Mouse (Mus musculus) induced T-regulatory cell, adult 2 months (primary cell): Measurements from ENCODE around the gene Gm1043.
A peak's percentile ranks its signal among the peaks of the same experiment; 100 is the strongest.

Experiments
- DNase-seq: peaks from one replicate; pipeline ENCODE4 v3.0.0-alpha.2; 2012; ENCODE audit warnings: low read depth

The Gm1043 gene

DNA sequence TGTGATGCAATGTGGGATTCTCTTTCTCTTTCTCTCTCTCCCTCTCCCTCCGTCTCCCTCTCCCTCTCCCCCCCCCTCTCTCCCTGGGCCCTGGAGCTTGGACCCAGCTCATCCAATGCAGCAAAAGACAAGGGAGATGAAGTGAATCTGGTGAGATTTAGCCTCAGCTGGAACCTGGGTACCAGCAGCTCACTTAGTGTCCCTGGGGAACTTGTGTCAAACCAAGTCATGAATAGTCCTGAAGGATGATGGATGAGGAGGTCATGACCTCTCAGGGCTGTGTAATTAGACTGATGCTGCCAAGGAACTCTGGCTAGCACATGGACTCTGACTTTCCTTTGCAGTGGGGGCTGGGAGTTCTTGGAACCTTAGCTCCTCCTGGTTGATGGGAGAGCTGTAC, 117.1 kb downstream of the Gm1043 start:
- no peak for DNase-seq

DNA sequence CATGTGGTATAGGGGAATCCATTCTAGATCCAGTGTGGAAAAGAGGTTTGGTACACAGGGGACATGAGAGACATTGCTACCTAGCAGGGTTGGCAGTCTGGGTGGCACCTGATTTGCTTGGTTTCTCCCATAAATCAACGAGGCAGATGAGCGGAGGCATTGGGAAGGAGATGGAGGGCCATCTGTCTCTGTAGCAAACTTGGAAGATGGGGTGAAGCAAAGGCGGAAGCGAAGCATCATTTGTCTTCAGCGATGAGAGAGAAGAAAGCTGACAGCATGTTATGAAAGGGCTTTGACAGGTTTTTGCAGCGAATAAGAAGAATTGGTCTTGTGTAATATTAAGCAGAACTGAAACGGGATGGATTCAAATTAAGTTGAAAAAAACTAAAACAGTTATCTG, 119.7 kb downstream of the Gm1043 start:
- DNase-seq, result no peak

DNA sequence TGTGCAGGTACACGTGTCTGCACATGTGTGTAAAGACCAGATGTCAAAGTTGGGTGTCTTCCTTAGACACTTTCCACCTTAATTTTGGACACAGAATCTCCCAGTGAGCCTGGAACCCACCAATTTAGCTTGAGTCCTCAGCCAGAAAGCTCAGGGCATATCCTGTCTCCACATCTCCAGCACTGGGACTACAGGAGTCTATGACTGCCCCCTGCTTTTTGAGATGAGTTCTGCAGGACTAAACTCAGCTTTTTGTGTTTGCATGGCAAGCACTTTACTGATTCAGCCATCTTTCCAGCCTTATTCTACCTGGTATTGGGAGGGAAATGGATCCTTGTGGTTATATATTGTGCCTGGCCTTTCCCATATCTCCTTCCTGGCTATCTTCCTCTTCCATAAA, 120.2 kb downstream of the Gm1043 start:
- peak; percentile 6 for DNase-seq

DNA sequence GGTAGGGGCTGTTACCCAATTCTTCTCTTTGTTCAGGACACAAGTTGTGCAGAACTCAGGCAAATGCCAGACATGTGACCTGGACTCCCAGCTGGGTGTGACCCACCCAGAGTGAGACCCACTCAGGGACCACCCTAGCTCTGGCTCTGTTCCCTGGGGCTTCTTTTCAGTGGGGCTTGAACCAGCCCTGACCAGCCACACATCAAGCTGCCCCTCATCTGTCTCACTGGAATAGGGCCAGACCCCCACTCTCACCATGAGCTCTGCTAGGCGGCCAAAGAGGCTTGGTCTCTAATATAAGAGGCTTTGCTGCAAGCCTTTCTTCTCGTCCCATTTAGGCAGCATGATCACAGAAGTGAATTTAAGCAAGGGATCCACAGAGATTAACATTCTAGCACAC, 121.2 kb downstream of the Gm1043 start:
- DNase-seq, result no peak

DNA sequence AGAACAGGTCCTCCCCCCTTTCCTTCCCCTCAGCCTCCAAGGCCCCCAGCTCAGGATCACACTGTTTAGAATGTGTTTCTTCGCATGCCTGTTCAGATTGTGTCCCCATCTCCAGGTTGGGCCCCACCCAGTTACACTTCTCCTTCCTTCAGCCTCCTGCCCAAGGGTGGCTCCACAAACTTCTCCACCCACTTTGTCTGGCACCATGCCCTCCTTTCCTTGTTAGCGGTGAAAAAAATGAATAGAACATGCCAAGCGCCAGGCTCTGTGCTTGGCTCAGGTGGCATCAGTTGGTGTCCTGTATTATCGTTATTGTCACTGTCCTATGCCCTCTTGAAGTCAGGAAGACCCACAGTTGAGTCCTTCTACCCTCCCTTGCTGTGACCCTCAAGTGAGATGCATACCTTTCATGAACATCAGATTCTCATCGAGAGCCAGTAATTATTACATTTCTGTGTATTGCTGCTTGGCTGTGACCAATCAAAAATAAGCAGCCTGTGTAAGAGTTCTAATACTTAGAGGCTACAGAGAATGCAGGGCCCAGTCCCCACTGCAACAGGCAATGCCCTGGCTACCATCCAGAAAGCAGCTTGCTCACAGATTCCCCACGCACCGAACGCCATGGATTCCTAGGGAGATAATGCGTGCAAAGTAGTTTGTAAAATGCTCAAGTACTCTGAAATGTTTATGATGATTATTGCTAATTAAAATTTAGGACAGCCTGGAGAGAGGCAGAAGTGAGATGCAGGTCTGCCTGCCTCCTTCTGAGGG, 128.0 kb downstream of the Gm1043 start:
- DNase-seq, result no peak

DNA sequence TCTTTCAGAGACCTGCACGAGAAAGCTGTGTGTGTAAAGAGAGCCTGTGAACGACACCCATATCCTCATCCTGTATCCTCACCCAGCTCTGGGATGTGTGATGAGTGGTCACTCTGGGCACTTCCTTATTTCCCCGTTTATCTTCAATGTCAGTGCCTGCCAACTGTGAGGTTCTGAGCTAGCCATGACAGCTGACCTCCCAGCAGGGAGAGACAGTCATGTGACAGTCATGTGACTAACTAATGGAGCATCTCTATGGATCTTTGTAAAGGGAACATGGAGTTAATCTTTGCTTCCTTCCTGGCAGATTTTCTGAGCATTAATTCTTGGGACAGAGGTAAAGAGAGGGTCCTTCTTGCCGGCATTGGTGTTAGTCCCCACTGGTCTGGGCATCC, 128.5 kb downstream of the Gm1043 start:
- no peak for DNase-seq

DNA sequence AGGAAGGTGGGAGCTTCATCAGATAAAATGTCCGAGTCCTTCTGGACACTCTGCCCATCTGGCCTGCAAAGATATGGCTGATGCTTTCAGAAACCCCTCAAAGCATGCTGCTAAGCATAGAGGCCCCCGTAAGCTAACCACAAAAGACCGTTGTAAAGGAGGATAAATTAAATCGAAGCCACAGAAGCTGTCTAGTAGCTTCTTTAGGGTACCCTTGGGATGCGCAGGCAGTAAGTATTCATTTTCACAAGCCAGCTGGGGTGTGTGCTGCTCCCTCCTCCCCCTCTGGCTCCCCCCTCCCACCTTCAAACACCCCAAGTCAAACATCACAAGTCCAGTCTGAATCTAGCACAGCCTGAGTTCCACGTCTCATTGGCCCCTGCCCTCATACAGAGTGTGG, 129.4 kb downstream of the Gm1043 start:
- no peak for DNase-seq

DNA sequence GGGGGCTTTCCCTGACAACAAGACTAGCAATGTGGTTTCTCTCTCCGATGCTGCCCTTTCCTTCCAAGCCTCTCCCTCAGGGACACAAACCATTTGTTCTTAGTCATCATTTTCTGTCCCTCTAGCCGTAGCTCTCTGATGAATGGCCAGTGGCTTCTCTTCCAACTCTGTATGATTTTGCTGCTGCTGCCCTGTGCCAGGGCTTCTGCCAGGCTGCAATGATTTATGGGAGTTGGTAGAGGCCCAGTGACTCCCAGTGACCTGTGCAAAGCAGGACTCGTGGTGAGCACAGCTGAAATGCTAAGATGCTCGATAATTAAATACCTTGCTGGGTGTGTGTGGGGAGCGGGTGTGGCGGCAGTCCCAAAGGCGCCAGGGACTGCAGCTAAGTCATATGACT, 130.1 kb downstream of the Gm1043 start:
- DNase-seq, result no peak

DNA sequence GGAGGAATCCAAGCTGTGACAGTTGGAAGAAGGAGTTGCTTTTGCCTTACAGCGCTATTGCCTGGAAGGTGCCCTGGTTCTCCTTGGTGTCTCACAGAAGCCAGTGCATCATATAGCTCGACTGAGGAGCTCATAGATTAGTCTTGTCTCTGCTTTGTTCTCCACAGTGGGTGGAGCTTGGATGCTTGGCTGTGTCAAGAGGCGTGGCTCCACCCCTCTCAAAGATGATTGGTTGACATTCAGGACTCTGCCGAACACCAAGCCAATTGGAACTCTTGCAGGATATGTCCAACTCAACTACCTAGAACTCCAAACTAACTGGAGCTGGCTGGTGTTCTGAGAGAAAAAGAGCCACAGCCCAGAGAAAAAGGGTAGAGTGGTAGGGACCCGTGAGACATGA, 134.4 kb downstream of the Gm1043 start:
- DNase-seq, result no peak

DNA sequence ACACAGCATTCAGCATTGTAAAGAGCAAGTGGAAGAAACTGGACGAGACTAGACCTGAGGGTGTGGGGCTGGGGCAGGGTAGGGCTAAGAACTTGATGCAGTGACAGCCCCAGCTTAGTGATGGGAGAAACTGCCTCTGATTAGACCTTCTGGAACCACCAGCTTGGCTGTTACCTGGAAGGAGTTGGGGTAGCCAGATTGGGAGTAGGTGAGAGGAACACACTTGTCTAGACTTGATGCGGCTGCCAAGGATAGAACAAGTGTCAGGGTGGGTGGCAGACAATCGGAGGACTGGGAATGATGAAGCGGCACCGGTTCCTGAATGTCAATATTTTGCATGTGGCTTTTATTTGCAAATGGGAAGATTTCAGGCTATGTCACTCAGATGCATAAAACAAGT, 135.4 kb downstream of the Gm1043 start:
- no peak for DNase-seq

DNA sequence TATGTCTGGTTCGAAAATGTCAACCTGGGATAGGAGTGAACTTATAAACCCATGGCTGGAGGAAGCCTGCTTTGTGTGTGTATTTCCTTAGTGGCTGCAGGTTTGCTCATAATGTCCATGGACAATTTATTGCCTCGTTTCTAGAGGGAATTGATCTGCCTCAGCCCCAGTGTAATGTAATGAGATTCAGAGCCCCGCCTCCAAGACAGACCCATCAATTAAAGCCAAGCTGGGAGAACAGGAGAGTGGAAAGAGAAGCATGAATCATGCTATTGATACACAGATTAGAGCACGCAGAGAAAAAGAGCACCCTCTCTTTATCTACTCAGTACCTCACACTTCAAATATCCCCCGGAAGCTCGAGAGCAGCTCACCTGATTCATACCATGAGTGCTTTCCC, 136.4 kb downstream of the Gm1043 start:
- no peak for DNase-seq

DNA sequence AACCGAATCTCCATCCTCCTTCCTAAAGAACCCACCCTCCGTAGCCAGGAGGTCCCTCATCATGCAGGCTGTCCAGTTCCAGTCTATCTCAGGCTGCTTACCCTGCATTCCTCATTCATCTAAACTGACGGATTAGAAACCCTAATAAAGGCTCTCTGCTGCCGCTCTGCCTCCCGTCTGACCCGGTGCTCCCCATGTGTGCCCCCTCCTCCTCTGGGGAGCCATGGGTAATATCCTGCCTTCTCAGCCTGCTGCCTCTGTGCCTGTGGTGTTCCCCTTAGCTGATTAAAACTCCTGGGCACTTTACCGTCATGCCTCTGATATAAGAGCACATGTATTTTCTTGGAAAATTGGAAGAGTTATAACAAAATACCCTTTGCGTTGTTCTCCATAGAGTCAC, 137.1 kb downstream of the Gm1043 start:
- no peak for DNase-seq

DNA sequence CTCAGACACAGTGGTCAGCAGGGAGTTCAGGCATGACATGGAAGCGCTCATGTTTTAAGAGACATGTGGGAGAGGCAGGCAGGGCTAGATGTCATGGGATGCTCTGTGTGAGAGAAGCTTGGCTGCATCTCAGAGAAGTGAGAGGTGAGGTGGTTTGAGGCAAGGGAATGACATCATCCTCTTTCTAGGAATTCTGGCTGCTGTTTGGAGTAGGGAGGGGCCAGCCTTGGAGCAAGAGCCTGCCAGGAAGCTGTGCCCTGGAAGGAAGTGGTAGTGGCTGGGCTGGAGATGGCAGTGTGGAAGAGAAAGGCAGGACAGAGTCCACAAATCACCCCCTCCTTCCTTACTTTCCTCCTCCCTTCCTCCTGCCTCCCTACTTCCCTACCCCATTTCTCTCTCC, 140.5 kb downstream of the Gm1043 start:
- DNase-seq, result no peak

DNA sequence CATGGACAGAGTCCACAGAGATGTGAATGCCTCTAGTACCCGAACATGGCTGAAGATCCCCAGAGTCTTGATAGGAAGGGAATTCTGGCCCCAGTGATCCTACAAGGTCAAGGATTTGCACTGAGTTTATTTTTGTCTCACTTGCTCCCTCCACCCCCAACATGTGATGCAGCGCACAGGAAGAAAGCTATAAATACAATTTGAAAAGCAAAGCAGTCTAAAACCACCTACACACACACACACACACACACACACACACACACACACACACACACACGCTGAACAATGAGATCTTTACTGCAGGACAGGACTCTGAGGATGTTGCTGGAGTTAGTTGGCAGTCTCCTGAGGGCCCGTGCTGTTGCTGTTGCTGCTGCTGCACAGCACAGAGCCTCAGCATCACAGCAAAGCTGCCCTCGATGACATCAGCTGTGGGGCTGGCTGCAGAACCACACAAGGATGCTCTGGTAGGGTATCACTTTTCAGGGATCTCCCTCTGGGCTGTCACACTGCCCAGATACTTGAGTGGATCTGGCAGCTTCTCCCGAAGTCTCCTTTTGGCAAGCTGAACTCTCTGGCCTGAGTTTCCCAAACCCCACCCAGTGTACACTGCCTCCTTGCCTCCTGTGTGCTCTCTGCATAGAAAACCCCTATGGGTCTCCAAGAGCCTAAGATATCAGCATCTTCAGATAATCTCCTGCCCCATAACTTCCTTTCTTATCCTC, 142.9 kb downstream of the Gm1043 start:
- no peak for DNase-seq

DNA sequence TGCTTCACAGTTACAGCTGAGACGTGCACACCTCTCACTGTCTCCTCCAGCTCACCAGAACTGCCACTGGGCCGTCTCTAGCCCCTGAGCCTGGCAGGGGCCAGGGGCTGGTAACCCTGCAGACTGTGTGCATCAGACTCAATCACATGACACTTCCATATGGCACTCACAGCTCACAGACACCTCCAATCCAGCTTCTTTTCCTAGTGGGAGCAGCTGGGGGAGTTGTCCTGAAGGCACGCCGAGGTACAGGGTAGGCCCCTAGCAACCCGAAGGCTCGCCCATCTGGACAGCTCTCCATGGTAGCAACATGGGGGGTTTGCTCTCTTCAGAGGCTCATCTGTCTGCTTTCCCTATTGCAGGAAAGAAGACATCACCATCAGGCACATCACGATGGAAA, 143.7 kb downstream of the Gm1043 start:
- no peak for DNase-seq

DNA sequence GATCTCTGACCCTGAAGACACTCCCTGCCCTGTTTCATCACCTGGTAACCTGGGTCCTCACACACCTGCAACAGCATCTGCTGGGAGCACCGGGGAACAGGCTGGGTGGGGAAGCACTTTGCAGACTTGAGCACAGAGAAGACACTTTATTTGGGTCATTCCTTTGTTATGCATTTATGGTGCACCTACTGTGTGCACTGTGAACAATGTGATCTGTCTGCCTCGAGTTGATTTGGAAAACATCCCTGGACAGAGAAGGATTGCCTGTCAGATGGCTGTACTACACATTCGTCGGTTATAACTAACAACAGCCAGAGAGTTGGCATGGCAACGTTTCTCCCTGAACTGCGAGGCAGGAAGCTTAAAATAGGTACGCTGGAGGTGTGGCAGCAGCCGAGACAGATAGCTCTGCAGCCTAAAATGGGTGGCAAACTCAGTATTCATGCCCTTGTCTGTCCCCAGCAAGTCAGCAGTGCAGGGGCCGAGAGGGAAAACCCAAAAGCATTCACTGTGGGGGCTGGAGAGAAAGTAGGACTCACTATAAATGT, 147.9 kb downstream of the Gm1043 start:
- DNase-seq, result no peak

DNA sequence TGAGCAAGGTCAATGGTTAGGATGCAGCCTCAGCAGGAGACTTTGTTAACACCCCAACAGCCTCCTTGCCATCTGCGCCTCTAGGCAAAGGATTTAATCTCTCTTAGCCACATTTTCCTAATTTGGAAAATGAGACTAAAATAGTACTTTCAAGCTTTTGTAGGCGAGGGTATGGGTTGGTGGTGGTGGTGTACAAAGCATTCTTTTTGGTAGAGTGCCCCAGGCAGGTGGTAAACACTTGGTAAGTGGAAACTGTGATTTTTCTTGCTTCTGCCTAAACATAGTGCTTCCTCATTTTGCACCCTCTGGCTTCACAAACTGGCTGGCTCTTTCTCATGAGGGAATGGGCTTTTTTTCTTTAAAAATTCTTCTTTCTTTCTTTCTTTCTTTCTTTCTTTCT, 153.5 kb downstream of the Gm1043 start:
- DNase-seq, result no peak

DNA sequence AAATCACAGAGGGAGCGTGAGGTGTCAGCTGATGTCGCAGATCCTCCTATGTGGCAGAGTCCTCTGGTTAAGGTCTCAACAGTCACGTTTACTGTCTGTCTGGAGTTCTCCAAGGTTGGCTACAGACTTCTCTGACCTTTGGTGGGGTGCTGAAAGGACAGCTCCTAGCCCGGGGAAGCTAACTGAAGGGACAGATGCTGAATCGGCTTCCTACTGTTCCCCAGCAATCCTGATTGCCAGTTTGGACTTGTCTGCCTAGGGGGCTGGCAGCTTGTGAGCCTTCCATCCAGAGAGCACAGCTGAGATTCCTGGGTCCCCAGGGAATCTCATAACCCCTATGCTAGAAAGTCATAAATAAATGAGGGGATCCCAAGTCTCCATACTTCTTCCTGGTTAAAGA, 155.4 kb downstream of the Gm1043 start:
- peak; percentile 31 for DNase-seq

DNA sequence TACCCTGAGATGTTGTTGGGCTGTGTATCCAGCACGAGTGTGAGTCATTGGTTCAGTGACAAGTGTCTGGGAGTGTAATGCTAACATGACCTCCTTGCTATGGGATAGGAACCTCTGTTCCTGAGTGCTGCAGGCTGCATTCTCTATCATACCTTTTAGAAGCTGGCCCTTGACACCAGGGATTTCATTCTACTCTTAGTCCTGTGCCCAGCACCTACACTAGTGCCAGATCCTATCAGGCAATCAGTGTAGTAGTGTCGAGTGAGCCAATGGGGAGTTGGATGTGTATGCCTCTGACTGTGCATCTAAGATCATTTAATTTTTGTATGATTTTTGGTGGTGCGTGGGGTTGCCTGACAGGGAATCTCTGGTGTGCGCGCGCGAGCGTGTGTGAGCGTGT, 156.1 kb downstream of the Gm1043 start:
- DNase-seq, result peak; percentile 3

DNA sequence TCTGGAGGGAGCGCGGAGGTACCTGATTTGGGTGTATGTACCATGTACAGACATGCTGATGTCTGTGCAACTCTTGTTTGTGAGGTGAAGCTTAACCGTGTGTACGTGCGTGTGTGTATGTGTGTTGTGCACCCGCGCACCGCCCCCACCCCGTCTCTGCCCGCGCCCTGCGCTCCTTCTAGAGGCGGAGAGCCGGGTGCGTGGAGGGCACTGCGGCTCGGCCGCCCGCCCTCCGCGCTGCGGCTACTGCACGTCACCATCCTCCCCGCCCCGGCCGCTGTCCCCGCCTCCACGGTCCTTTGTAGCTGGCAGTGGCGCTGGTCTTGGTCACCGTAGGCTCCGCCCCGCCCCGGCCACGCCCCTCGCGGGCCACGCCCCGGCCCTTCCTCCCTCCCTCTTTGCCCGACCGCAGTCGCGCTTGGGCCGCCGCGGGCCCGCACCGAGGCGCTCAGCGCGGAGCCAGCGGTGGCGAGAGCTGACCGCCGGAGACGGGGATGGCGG, 156.5 kb downstream of the Gm1043 start, which contains the start of gene Crmp1:
Gene Crmp1, plus strand, starts transcription at position 290 of the 501 bp plus-strand sequence.
- peak; percentile 62 for DNase-seq

DNA sequence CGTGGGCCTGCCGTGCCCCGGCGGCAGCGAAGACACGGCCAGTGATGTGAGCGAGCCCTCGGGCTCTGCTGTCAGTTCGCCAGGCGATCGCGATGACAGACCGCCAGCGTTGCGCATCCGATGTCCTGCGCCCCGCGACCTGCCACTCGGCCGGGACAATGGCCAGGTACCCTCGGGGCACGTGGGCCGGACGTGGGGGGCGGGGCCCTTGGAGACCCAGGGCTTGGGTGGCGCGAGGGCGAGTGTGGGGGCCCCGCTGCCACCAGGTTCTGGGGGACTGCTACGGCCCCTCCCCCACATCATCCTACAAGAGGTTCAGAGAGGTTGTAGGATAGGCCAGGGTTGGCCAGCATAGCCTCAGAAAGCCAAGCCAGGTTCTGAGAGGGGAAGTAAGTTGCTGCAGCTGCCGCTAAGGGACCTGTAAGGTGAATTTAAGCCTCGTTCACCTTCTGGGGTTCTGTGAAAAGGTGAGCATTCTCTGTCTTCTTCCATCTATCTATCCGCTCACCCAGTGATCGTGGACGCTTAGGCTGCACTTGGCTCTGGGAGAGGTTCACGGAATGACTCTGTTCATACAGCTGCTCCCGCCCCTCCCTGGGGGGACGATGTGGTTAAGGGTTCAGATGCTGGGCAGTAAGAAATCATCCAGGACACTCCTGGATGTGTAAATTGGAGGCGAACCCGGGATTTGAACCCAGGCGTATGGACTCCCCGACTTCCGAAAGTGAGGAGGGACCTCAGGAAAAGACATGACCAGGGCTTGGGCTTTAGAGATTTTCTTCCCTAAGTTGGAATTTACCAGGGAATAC, 157.4 kb downstream of the Gm1043 start:
- DNase-seq, result peak; percentile 7

DNA sequence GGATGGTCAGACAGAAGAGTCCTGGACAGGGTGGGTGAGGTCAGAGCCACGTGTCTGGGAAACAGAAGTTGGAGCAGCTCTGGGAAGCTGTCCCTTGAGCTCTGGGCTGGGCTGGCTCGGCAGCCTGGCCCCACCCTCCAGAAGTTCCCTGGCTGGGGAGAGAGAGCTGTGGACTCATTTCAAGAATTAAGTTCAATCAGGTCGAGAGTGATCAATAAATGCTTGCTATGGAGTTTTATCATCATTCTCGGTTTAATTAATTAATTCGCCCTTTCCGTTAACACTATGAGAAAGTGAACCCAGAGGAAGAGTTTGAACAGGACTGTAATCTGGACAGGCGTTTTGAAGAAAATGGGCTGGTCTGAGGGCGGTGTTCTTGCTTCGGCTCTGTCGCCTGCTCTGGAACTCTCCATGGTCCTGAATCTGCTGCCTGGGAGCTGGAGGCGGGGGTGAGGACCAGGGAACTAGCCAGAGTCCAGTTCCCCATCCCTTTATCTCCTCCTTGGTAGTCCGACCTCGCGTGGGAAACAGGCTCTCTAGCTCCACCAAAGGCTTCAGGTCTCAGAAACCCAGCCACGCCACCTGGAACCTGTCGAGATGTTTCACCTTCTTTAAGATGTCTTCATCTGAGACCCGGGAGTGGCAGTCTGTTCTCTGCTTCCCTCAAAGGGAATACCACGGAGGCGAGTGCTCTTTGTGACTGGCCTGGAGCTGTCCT, 158.2 kb downstream of the Gm1043 start:
- DNase-seq, result peak; percentile 80
